Mouse (Mus musculus): ENCODE measurements around the gene Rbks.

- TF ChIP-seq CTCF (IDR thresholded peaks at IDR 0.05) (no peak), EP300 (IDR thresholded peaks at IDR 0.05) (peak; percentile 97)
Observed at GRCm38 (mm10) chr5:31698297-31698726, 885 bp upstream of the Rbks start.
